ENCODE assay signal across 28 mouse cellular contexts in genomic region chr3:108940996-108941395, GRCm38 (mm10). TPM values are rescaled to one million over a fixed set of nuclear protein-coding genes. Genes with fewer than 3 reads are reported as not detected.
A peak's percentile ranks its signal among the peaks of the same experiment; 100 is the strongest.
DNase-seq lines count a peak whose midpoint lies in the region; ATAC-seq and TF ChIP-seq lines count a peak whose summit lies in the region.
"Had no signal": no experiment of that assay in that cellular context is flagged by ENCODE, and none has a peak within 500 bp of the region (broad histone marks: within the 10 kb centered on the region; RNA-seq: fewer than 3 reads in every experiment).

No protein-coding gene starts in this region.

- H3K27me3 ChIP-seq in forebrain, postnatal 0 days (ENCODE audit: insufficient read depth, low read length) = no peaks in the 10 kb centered on the region
- H3K27me3 ChIP-seq in forebrain, embryonic 15.5 days = no peaks in the 10 kb centered on the region
- no peaks in the 10 kb centered on the region for H3K27me3 ChIP-seq in hindbrain, embryonic 15.5 days
- H3K27me3 ChIP-seq in hindbrain, postnatal 0 days (ENCODE audit: insufficient read depth, low read length) = no peaks in the 10 kb centered on the region
- H3K27me3 ChIP-seq in neural tube, embryonic 12.5 days (replicated peaks) = no peaks in the 10 kb centered on the region
- H3K27me3 ChIP-seq in midbrain, embryonic 13.5 days = no peaks in the 10 kb centered on the region
- H3K27me3 ChIP-seq: hindbrain, embryonic 12.5 days had no signal

- H3K4me1 ChIP-seq in forebrain, postnatal 0 days (ENCODE audit: insufficient read depth) = no peaks in the 10 kb centered on the region
- H3K4me1 ChIP-seq in forebrain, embryonic 15.5 days = peaks cover 5% of the 10 kb centered on the region; the same call in 1 of the 2 replicates
- no peaks in the 10 kb centered on the region for H3K4me1 ChIP-seq in hindbrain, embryonic 15.5 days (replicated peaks)
- no peaks in the 10 kb centered on the region for H3K4me1 ChIP-seq in hindbrain, postnatal 0 days (ENCODE audit: insufficient read depth, low read length)
- no peaks in the 10 kb centered on the region for H3K4me1 ChIP-seq in neural tube, embryonic 12.5 days
- H3K4me1 ChIP-seq in olfactory bulb, adult 2 months (ENCODE audit: control insufficient read depth, insufficient read depth, low read length) = peaks cover 5% of the 10 kb centered on the region; the same call in 1 of the 2 replicates
- H3K4me1 ChIP-seq in midbrain, embryonic 13.5 days (replicated peaks) = no peaks in the 10 kb centered on the region
- H3K4me1 ChIP-seq: hindbrain, embryonic 12.5 days had no signal

- no peaks in the 10 kb centered on the region for H3K36me3 ChIP-seq in forebrain, postnatal 0 days (ENCODE audit: insufficient read depth)
- no peaks in the 10 kb centered on the region for H3K36me3 ChIP-seq in forebrain, embryonic 15.5 days
- no peaks in the 10 kb centered on the region for H3K36me3 ChIP-seq in hindbrain, embryonic 15.5 days
- no peaks in the 10 kb centered on the region for H3K36me3 ChIP-seq in hindbrain, postnatal 0 days (ENCODE audit: insufficient read depth, low read length)
- no peaks in the 10 kb centered on the region; the same call in 1 of the 2 replicates for H3K36me3 ChIP-seq in neural tube, embryonic 12.5 days
- no peaks in the 10 kb centered on the region for H3K36me3 ChIP-seq in midbrain, embryonic 13.5 days
- H3K36me3 ChIP-seq: heart, embryonic 10.5 days; hindbrain, embryonic 12.5 days had no signal

- no peak overlapping the region; the same call in 1 of the 2 replicates for H3K4me3 ChIP-seq in forebrain, postnatal 0 days (ENCODE audit: low read depth, low read length)
- H3K4me3 ChIP-seq in forebrain, embryonic 15.5 days = no peak overlapping the region
- H3K4me3 ChIP-seq in hindbrain, embryonic 15.5 days = no peak overlapping the region
- H3K4me3 ChIP-seq in hindbrain, postnatal 0 days (ENCODE audit: low read length) = no peak overlapping the region
- no peak overlapping the region for H3K4me3 ChIP-seq in neural tube, embryonic 12.5 days
- H3K4me3 ChIP-seq in olfactory bulb, adult 2 months (ENCODE audit: insufficient read depth, low read depth, low read length) = no peak overlapping the region
- H3K4me3 ChIP-seq in midbrain, embryonic 13.5 days (replicated peaks) = no peak overlapping the region
- H3K4me3 ChIP-seq: heart, adult 2 months had no signal

- no peak overlapping the region for H3K9ac ChIP-seq in forebrain, postnatal 0 days
- no peak overlapping the region for H3K9ac ChIP-seq in forebrain, embryonic 15.5 days (replicated peaks)
- no peak overlapping the region for H3K9ac ChIP-seq in hindbrain, embryonic 15.5 days
- H3K9ac ChIP-seq in hindbrain, postnatal 0 days (replicated peaks; ENCODE audit: low read length) = no peak overlapping the region
- no peak overlapping the region for H3K9ac ChIP-seq in neural tube, embryonic 12.5 days
- no peak overlapping the region for H3K9ac ChIP-seq in midbrain, embryonic 13.5 days (replicated peaks)
- H3K9ac ChIP-seq: hindbrain, embryonic 12.5 days had no signal

- no peak overlapping the region for H3K4me2 ChIP-seq in forebrain, postnatal 0 days (ENCODE audit: low read depth)
- H3K4me2 ChIP-seq in forebrain, embryonic 15.5 days (replicated peaks) = no peak overlapping the region
- H3K4me2 ChIP-seq in hindbrain, embryonic 15.5 days = 0 out of 2 replicates have a peak overlapping the region, but pooled peaks have one; percentile 69
- no peak overlapping the region for H3K4me2 ChIP-seq in hindbrain, postnatal 0 days (ENCODE audit: low read depth, low read length)
- peak overlapping the region; percentile 58; the same call in 1 of the 2 replicates for H3K4me2 ChIP-seq in neural tube, embryonic 12.5 days (replicated peaks)
- H3K4me2 ChIP-seq in midbrain, embryonic 13.5 days (replicated peaks) = no peak overlapping the region

- no peak for DNase-seq in forebrain, postnatal 0 days
- DNase-seq in hindbrain, postnatal 0 days (ENCODE audit: low spot score) = no peak
- no peak for DNase-seq in neural tube, embryonic 10.5 days (ENCODE audit: extremely low spot score, low spot score)
- DNase-seq: adrenal gland, adult 8-10 months; adrenal gland, postnatal 25 days; cerebellum, adult 18-20 months; cerebellum, adult 9-10 months; gastrocnemius, postnatal 25 days; heart, adult 2 months had no signal

- ATAC-seq in forebrain, postnatal 0 days = peak; percentile 29; the same call in 1 of the 2 replicates
- ATAC-seq in forebrain, embryonic 15.5 days (replicated peaks) = no peak
- ATAC-seq in hindbrain, embryonic 15.5 days (ENCODE audit: low FRiP score, low read depth) = no peak
- ATAC-seq in hindbrain, postnatal 0 days = no peak
- ATAC-seq in neural tube, embryonic 12.5 days (ENCODE audit: low FRiP score, low read depth) = no peak
- ATAC-seq in midbrain, embryonic 13.5 days = no peak
- ATAC-seq: activated CD4-positive, CD25-positive, alpha-beta regulatory T cell, adult 4 months; inflammation-experienced regulatory T-cells, adult 6 months had no signal

- H3K27ac ChIP-seq in forebrain, postnatal 0 days (ENCODE audit: low read depth, low read length) = no peak overlapping the region
- H3K27ac ChIP-seq in forebrain, embryonic 15.5 days (replicated peaks) = no peak overlapping the region
- no peak overlapping the region for H3K27ac ChIP-seq in hindbrain, embryonic 15.5 days (replicated peaks)
- H3K27ac ChIP-seq in hindbrain, postnatal 0 days = no peak overlapping the region
- no peak overlapping the region for H3K27ac ChIP-seq in neural tube, embryonic 12.5 days
- H3K27ac ChIP-seq in olfactory bulb, adult 2 months (ENCODE audit: insufficient read depth, low read depth, low read length) = 0 out of 2 replicates have a peak overlapping the region, but pooled peaks have one; percentile 3
- no peak overlapping the region for H3K27ac ChIP-seq in midbrain, embryonic 13.5 days
- H3K27ac ChIP-seq: heart, adult 2 months; hindbrain, embryonic 12.5 days had no signal

- TF ChIP-seq CTCF in forebrain, postnatal 0 days (IDR thresholded peaks at IDR 0.05; ENCODE audit: low read depth) = no peak
- TF ChIP-seq CTCF in hindbrain, postnatal 0 days (IDR thresholded peaks at IDR 0.05; ENCODE audit: low read depth) = no peak
- no peak for TF ChIP-seq CTCF in olfactory bulb, adult 2 months (IDR thresholded peaks at IDR 0.05; ENCODE audit: insufficient read depth, low read depth, low read length)

- 51% methylated on average over 10 of the region's 10 CpGs for WGBS in forebrain, postnatal 0 days
- WGBS in forebrain, embryonic 15.5 days = 68% methylated on average over 10 of the region's 10 CpGs
- 82% methylated on average over 10 of the region's 10 CpGs for WGBS in hindbrain, embryonic 15.5 days
- 69% methylated on average over 10 of the region's 10 CpGs for WGBS in hindbrain, postnatal 0 days
- 83% methylated on average over 10 of the region's 10 CpGs for WGBS in neural tube, embryonic 12.5 days
- WGBS in olfactory bulb, adult 2 months = 30% methylated on average over 10 of the region's 10 CpGs
- 76% methylated on average over 10 of the region's 10 CpGs for WGBS in midbrain, embryonic 13.5 days

- no peaks in the 10 kb centered on the region for H3K9me3 ChIP-seq in forebrain, postnatal 0 days (ENCODE audit: low read length)
- no peaks in the 10 kb centered on the region for H3K9me3 ChIP-seq in forebrain, embryonic 15.5 days
- no peaks in the 10 kb centered on the region for H3K9me3 ChIP-seq in hindbrain, embryonic 15.5 days
- no peaks in the 10 kb centered on the region for H3K9me3 ChIP-seq in hindbrain, postnatal 0 days (ENCODE audit: low read length)
- no peaks in the 10 kb centered on the region for H3K9me3 ChIP-seq in neural tube, embryonic 12.5 days
- no peaks in the 10 kb centered on the region; the same call in 1 of the 2 replicates for H3K9me3 ChIP-seq in midbrain, embryonic 13.5 days
- H3K9me3 ChIP-seq: heart, embryonic 10.5 days; hindbrain, embryonic 12.5 days had no signal

- TF ChIP-seq POLR2A in olfactory bulb, adult 2 months (IDR thresholded peaks at IDR 0.05; ENCODE audit: insufficient read depth, low read depth, low read length) = no peak

RNA-seq across cellular contexts. Expression of gene Gm9857, which starts 0.8 kb away (rescaled TPM):
- not detected in 2 replicates for total RNA-seq in forebrain, postnatal 0 days (2014; rRNA removed)
- 0.52 TPM in 1 of 2 replicates, not detected in the other for polyA plus RNA-seq in forebrain, postnatal 0 days (2015; fragmentation: Nextera tagmentation; extraction: Ambion mirVana)
- 0.75 and 0.78 TPM in 2 replicates for polyA plus RNA-seq in forebrain, embryonic 15.5 days (2015; fragmentation: Nextera tagmentation; extraction: Ambion mirVana)
- polyA plus RNA-seq in hindbrain, embryonic 15.5 days (2015; fragmentation: Nextera tagmentation; extraction: Ambion mirVana) = 0.66 TPM in 1 of 2 replicates, not detected in the other
- not detected in 2 replicates for total RNA-seq in hindbrain, postnatal 0 days (2014; rRNA removed)
- 0.54 TPM in 1 of 2 replicates, not detected in the other for polyA plus RNA-seq in hindbrain, postnatal 0 days (2015; fragmentation: Nextera tagmentation; extraction: Ambion mirVana)
- polyA plus RNA-seq in neural tube, embryonic 12.5 days (2016; fragmentation: Nextera tagmentation; extraction: Ambion mirVana) = not detected in 2 replicates
- not detected in 2 replicates for polyA plus RNA-seq in olfactory bulb, adult 2 months (2012; ENCODE audit: insufficient read depth, insufficient read length, low replicate concordance, missing spikeins)
- 0.75 TPM in 1 of 2 replicates, not detected in the other for polyA plus RNA-seq in midbrain, embryonic 13.5 days (2015; fragmentation: Nextera tagmentation; extraction: Ambion mirVana)
- total RNA-seq: adrenal gland, adult 8-10 months; adrenal gland, postnatal 25 days; gastrocnemius, adult 8-10 months; gastrocnemius, postnatal 25 days; heart, adult 2 months; heart, postnatal 25 days; hematopoietic stem cell, adult 5-6 weeks had no signal
- polyA plus RNA-seq: activated CD4-positive, CD25-positive, alpha-beta regulatory T cell, adult 4 months; embryonic facial prominence, embryonic 11.5 days; embryonic facial prominence, embryonic 14.5 days; forebrain, embryonic 11.5 days; forebrain, embryonic 14.5 days; heart, adult 2 months; heart, embryonic 10.5 days; heart, embryonic 14.5 days; heart, postnatal 0 days; hindbrain, embryonic 12.5 days; hindbrain, embryonic 16.5 days; inflammation-experienced regulatory T-cells, adult 6 months had no signal

RNA-seq across cellular contexts. Expression of gene Henmt1, which starts 1.3 kb away (rescaled TPM):
- total RNA-seq in forebrain, postnatal 0 days (2014; rRNA removed) = 0.24 and 9.9 TPM in 2 replicates
- polyA plus RNA-seq in forebrain, postnatal 0 days (2015; fragmentation: Nextera tagmentation; extraction: Ambion mirVana) = 2.2 and 2.4 TPM in 2 replicates
- polyA plus RNA-seq in forebrain, embryonic 15.5 days (2015; fragmentation: Nextera tagmentation; extraction: Ambion mirVana) = 1.2 and 1.6 TPM in 2 replicates
- polyA plus RNA-seq in hindbrain, embryonic 15.5 days (2015; fragmentation: Nextera tagmentation; extraction: Ambion mirVana) = 2.3 and 2.5 TPM in 2 replicates
- total RNA-seq in hindbrain, postnatal 0 days (2014; rRNA removed) = 1.0 and 2.2 TPM in 2 replicates
- polyA plus RNA-seq in hindbrain, postnatal 0 days (2015; fragmentation: Nextera tagmentation; extraction: Ambion mirVana) = 2.0 and 2.6 TPM in 2 replicates
- 0.71 and 0.74 TPM in 2 replicates for polyA plus RNA-seq in neural tube, embryonic 12.5 days (2016; fragmentation: Nextera tagmentation; extraction: Ambion mirVana)
- not detected in 2 replicates for polyA plus RNA-seq in olfactory bulb, adult 2 months (2012; ENCODE audit: insufficient read depth, insufficient read length, low replicate concordance, missing spikeins)
- polyA plus RNA-seq in midbrain, embryonic 13.5 days (2015; fragmentation: Nextera tagmentation; extraction: Ambion mirVana) = 0.90 and 1.1 TPM in 2 replicates
- total RNA-seq: adrenal gland, postnatal 25 days; gastrocnemius, adult 8-10 months; gastrocnemius, postnatal 25 days; heart, adult 2 months; heart, postnatal 25 days had no signal
- polyA plus RNA-seq: heart, adult 2 months; heart, embryonic 14.5 days; heart, postnatal 0 days had no signal

RNA-seq across cellular contexts. Expression of gene Prpf38b, which starts 29.5 kb away (rescaled TPM):
- total RNA-seq in forebrain, postnatal 0 days (2014; rRNA removed) = 24.9 and 33.4 TPM in 2 replicates
- 17.5 and 34.3 TPM in 2 replicates for polyA plus RNA-seq in forebrain, postnatal 0 days (2015; fragmentation: Nextera tagmentation; extraction: Ambion mirVana)
- polyA plus RNA-seq in forebrain, embryonic 15.5 days (2015; fragmentation: Nextera tagmentation; extraction: Ambion mirVana) = 60.7 and 66.9 TPM in 2 replicates
- 51.8 and 54.4 TPM in 2 replicates for polyA plus RNA-seq in hindbrain, embryonic 15.5 days (2015; fragmentation: Nextera tagmentation; extraction: Ambion mirVana)
- total RNA-seq in hindbrain, postnatal 0 days (2014; rRNA removed) = 23.8 and 26.7 TPM in 2 replicates
- 39.4 and 41.8 TPM in 2 replicates for polyA plus RNA-seq in hindbrain, postnatal 0 days (2015; fragmentation: Nextera tagmentation; extraction: Ambion mirVana)
- polyA plus RNA-seq in neural tube, embryonic 12.5 days (2016; fragmentation: Nextera tagmentation; extraction: Ambion mirVana) = 76.6 and 78.9 TPM in 2 replicates
- polyA plus RNA-seq in olfactory bulb, adult 2 months (2012; ENCODE audit: insufficient read depth, insufficient read length, low replicate concordance, missing spikeins) = not detected in 2 replicates
- polyA plus RNA-seq in midbrain, embryonic 13.5 days (2015; fragmentation: Nextera tagmentation; extraction: Ambion mirVana) = 67.1 and 72.2 TPM in 2 replicates

RNA-seq across cellular contexts. Expression of gene Fndc7, which starts 51.2 kb away (rescaled TPM):
- total RNA-seq in forebrain, postnatal 0 days (2014; rRNA removed) = 0.24 TPM in 1 of 2 replicates, not detected in the other
- not detected in 2 replicates for polyA plus RNA-seq in forebrain, postnatal 0 days (2015; fragmentation: Nextera tagmentation; extraction: Ambion mirVana)
- not detected in 2 replicates for polyA plus RNA-seq in forebrain, embryonic 15.5 days (2015; fragmentation: Nextera tagmentation; extraction: Ambion mirVana)
- 0.05 TPM in 1 of 2 replicates, not detected in the other for polyA plus RNA-seq in hindbrain, embryonic 15.5 days (2015; fragmentation: Nextera tagmentation; extraction: Ambion mirVana)
- 0.14 and 0.16 TPM in 2 replicates for total RNA-seq in hindbrain, postnatal 0 days (2014; rRNA removed)
- 0.06 TPM in 1 of 2 replicates, not detected in the other for polyA plus RNA-seq in hindbrain, postnatal 0 days (2015; fragmentation: Nextera tagmentation; extraction: Ambion mirVana)
- 0.05 TPM in 1 of 2 replicates, not detected in the other for polyA plus RNA-seq in neural tube, embryonic 12.5 days (2016; fragmentation: Nextera tagmentation; extraction: Ambion mirVana)
- not detected in 2 replicates for polyA plus RNA-seq in olfactory bulb, adult 2 months (2012; ENCODE audit: insufficient read depth, insufficient read length, low replicate concordance, missing spikeins)
- polyA plus RNA-seq in midbrain, embryonic 13.5 days (2015; fragmentation: Nextera tagmentation; extraction: Ambion mirVana) = not detected in 2 replicates
- total RNA-seq: gastrocnemius, adult 8-10 months; gastrocnemius, postnatal 25 days; hematopoietic stem cell, adult 5-6 weeks had no signal
- polyA plus RNA-seq: embryonic facial prominence, embryonic 11.5 days; forebrain, embryonic 11.5 days; forebrain, embryonic 14.5 days; heart, postnatal 0 days had no signal

Comparison
In these comparisons a context has a peak if more than half of its experiments do, and no peak if none do; other contexts are left out.
1. H3K4me2 ChIP-seq: peak in hindbrain, embryonic 15.5 days (single experiment) and neural tube, embryonic 12.5 days (single experiment); none in forebrain, postnatal 0 days (single experiment), forebrain, embryonic 15.5 days (single experiment), hindbrain, postnatal 0 days (single experiment) and midbrain, embryonic 13.5 days (single experiment).